Mouse (Mus musculus): ENCODE data around the gene Kirrel2.
"Not testable (repeated sequence)": the region's sequence is repeated elsewhere in the genome, so short reads cannot be mapped to it uniquely, and the experiment has no call there.

Gene Kirrel2

DNA sequence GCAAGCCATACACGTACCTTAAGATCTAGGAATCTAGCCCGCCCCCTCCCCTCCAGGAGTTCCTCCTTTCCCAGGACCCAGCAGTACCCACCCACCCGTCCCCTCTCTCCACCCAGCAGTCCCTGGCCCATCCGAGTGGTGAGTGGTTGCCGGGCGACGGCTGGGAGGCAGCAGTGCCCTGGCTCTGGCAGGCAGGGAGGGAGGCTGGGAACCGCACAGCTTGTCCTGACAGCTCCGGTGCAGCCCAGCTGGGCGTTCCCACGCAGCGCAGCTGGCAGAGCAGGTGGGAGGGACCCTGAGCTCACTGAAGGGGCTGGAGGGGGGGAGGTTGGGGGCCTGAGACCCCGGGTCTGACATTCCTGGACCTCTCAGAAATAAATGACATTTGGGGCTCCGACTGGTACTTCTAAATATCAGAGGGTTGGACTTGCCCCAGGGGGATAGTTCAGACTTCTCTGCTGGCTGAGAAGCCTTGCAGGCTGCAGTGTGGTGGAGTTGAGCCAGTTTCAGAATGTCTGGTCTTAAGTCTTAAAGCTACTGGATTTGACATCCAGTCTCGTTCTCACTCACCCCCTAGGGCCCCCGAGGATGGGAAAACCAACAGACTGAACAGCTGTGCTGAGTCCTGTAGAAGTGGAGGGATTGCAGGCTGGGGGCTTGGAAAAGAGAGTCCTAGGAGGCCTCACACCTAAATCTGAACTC is at the start of gene Kirrel2, which contains the start of gene Nphs1:
Gene Kirrel2, minus strand, starts transcription at position 62 of the 702 bp plus-strand sequence.
Gene Nphs1, plus strand, starts transcription at position 687 of the 702 bp plus-strand sequence.
- no peak for DNase-seq (ENCODE audit: low spot score)

DNA sequence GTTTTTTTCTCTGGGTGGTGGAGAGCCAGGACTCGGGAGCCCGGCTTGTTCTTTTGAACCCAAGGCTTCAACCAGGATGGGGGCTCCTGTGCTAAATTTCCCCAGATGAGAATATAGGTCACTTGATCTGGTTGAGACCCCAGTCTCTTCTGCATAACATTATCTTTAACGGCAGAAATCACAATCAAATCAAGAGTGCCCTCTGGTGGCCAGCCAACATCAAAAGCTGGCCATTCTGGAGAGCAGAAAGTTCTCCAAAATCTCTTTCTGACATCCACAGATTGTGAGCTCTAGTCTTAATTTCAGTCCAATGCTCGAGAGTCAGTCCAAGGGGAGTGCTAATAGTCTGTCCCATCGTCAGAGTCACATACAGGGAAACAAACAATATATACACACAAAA is 43.7 kb upstream of the Kirrel2 start:
- not testable (repeated sequence) for DNase-seq (ENCODE audit: low spot score)

DNA sequence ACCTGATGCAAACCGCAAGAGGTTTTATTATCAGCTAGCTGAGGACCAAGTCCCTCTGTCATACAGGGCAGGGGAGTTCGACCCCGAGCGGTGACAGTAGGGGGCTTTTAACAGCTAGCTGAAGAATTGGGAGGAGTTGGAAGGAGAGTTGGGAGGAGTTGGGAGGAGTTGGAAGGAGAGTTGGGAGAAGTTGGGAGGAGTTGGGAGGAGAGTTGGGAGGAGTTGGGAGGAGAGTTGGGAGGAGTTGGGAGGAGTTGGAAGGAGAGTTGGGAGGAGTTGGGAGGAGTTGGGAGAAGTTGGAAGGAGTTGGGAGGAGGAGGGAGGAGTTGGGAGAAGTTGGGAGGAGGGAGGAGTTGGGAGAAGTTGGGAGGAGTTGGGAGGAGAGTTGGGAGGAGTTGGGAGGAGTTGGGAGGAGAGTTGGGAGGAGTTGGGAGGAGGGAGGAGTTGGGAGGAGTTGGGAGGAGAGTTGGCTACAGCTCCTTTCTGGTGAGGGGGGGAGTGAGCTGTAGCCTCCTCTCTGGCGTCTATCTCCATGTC is 38.1 kb upstream of the Kirrel2 start:
- DNase-seq (ENCODE audit: low spot score): not testable (repeated sequence)

DNA sequence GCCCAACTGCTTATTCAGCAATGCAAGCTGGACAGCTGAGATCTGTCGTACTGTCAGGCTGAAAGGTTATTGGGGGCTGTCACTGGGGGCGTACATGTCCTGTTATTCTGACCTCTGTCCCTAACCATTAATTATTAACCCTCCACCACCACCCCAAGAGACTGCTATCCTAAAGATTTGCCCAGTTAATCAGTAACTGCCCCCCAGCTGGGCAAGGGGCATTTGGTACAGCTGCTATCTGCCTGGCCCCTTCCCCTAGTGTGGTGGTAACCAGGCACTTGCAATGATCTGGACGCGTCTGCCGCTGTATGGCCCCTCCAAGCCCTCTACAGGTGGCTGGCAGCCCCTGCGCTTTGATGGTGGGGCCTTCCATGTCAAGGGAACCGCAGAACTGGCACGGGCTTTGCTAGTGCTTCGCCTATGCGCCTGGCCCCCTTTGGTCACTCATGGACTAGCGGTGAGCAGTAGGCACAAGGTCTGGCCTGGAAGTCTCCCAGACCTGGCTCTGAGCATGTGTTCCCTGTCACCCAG is 36.0 kb upstream of the Kirrel2 start, which contains the start of gene Prodh2:
Gene Prodh2, plus strand, starts transcription at position 222 of the 531 bp plus-strand sequence.
- DNase-seq (ENCODE audit: low spot score): no peak

DNA sequence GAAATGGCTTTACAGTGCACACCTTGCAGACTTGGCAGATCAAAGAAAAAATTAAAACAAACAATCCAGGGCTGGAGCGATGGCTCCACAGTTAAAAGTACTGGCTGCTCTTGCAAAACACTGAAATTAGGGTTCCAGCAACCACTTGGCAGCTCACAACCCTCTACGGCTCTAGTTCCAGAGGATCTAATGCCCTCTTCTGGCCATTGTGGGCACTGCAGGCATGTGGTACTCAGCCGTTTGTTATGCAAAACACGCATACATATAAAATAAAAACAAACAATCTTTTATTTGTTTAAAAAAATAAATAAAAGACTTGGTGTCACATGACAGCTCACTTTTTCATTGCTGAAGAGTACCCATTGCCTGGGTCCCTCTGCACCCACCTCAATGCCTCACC is 35.3 kb upstream of the Kirrel2 start:
- DNase-seq (ENCODE audit: low spot score): no peak

DNA sequence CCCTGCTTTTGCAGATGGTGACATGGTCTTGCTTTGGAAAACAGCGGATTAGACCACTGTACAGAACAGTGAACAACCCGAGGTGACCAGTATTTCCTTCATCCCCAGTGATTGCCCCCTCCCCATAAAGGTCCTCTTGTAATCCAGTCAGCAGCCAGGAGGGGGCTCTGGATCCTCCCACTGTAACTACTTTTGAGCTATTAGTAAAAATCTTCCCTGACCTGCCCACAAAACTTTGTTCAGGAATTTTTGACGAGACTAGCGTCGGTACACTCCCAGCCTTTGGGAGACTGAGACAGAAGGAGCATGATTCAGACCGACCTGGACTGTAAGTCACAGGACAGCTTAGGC is 33.4 kb upstream of the Kirrel2 start:
- no peak for DNase-seq (ENCODE audit: low spot score)

DNA sequence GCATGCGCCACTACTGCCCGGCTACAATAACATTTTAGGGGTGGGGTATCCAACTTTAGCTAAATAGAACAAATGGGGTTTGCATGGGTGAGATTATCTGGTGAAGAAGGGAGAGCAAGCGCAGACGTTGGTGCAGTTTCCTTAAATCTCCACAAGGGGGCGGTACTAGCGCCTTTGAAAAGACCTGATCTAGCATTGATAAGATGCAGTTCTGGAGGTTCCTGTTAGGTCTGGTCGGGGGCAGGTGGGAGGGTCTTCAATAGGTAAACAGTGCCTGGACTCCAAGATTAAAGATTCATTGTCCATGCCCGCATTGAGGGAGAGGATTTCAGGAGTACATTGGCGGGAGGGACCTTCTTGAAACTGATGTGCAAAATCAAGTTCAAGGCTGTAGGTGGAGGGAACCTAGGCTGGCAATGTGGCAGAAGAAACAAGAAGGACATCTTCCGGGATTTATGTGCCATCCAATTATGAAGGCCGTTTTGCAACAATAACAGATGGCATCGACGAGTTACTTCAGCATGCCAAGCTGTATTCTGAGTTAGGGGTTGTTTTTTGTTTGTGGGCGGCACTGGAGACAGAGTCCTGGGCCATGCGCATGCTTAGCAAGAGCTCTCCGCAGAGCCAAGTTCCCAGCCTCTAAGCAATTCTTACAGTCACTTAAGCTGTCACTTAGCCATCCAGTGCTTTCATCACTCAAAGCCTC is 32.9 kb upstream of the Kirrel2 start:
- no peak for DNase-seq (ENCODE audit: low spot score)

DNA sequence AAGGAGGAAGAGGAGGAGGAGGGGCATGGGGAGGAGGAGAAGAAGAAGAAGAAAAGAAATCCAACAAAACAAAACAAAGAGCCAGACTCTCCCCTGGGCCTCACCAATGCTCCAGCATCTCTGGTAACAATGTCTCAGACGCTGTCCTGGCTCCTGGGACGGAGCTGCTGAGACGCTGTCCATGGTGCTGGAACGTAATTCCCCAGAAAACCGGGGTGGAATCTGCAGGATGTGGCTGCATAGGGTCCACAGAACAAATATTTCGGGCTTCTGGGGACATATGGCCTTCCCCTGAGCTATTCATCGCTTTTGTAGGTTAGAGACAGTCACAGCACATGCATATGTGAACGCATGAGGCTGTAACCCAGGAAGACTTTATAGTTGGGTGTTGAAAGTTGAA is 26.8 kb upstream of the Kirrel2 start:
- no peak for DNase-seq (ENCODE audit: low spot score)

DNA sequence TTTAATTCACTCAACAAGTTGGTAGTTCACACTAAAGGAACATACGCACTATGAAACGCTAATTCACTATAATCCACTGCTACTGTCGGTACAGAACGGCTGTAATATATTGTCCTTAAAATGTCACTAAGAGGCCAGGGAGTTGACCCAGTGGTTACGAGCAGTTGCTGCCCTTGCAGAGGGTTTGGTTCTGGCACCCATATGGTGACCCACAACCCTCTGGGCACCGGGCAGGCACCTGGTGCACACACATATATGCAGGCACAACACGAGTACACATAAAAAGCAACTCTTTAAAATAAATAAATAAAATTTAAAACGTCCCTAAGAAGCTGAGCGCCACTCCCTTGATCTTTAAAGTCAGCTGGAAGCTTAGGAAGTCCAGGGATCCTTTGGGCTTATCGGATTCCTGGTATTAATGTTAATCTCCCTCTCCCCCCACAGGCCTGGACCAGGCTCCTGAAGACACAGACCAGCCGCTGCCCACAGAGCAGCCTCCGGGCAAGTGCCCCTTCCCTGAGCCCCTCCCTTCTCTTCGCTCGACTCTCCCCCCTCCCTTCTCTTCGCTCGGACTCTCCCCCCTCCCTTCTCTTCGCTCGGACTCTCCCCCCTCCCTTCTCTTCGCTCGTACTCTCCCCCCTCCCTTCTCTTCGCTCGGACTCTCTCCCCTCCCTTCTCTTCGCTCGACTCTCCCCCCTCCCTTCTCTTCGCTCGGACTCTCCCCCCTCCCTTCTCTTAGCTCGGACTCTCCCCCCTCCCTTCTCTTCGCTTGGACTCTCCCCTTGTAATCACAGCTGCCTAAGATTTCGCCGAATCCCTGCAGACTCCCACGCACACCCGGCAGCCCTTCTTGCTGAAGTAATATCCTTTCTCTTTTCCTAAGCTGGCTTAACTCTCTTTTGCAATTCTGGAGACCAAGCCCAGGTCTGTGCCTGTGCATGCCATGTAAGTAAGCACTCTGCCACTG is 20.2 kb upstream of the Kirrel2 start:
- DNase-seq (ENCODE audit: low spot score): no peak

DNA sequence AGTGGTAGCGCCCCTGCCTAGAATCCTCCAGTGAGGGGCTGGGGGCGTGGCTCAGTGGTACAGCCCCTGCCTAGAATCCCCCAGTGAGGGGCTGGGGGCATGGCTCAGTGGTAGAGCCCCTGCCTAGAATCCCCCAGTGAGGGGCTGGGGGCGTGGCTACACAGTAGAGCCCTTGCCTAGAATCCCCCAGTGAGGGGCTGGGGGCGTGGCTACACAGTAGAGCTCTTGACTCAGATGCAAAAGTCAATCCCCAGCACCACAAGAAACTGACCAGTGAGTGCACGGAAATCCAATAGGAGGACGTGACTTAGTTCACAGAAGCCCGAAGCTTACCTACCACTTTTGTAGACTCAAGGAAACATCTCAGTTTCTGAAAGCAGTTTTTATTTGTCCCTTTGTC is 18.6 kb upstream of the Kirrel2 start:
- DNase-seq (ENCODE audit: low spot score): not testable (repeated sequence)

DNA sequence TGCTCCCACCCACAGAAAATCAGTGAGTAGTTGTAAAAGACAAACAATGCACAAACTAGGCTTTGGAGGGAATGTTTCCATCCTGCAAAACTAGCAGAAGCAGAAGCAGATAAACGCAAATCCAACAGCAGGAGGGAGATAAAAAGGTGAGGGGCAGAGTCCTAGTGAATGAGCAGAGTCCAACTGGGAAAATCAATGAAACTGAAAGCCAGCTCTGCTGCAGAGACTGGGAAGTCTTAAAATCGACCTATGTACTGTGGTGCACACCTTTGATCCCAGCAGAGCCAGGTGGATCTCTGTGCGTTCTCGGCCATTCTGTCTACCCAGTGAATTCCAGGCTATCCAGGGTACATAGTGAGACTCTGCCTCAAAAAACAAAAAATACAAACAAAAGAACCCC is 17.5 kb upstream of the Kirrel2 start:
- no peak for DNase-seq (ENCODE audit: low spot score)

DNA sequence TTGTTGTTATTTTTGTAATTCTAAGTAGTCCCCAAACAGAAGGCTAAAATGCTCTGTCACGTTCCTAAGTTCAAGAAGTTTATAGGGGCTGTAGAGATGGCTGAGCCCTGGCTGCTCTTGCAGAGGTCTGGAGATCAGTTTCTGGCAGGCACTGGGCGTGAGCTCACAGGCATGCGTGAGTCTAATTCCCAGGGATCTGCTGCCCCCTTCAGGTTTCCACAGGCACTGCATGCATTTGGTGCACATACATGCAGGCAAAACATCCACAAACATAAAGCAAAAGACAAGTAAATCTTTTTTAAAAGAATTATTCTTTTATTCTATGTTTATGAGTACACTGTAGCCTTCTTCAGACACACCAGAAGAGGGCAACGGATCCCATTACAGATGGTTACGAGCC is 14.9 kb upstream of the Kirrel2 start:
- no peak for DNase-seq (ENCODE audit: low spot score)

DNA sequence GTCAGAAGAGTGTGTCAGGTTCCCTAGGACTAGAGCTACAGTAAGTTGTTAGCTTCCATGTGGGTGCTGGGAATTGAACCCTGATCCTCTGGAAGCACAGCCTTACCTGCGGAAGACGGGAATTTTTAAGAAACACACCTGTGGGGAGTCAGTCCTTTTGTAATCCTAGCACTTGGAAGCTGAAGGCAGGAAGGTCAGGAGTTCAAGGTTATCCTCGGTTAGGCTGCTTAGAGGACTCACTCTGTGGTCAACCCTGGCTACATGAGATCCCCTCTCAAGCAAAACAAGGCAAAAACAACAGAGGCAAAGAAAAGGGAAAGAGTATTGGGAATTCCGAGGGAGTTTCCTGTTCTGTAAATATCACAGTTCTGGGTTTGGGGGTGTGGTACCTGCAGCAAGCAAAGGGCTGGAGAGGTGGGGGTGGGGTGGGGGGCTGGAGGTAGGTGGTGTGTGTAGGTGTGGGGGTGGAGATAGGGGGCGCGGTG is 7.4 kb upstream of the Kirrel2 start:
- no peak for DNase-seq (ENCODE audit: low spot score)

DNA sequence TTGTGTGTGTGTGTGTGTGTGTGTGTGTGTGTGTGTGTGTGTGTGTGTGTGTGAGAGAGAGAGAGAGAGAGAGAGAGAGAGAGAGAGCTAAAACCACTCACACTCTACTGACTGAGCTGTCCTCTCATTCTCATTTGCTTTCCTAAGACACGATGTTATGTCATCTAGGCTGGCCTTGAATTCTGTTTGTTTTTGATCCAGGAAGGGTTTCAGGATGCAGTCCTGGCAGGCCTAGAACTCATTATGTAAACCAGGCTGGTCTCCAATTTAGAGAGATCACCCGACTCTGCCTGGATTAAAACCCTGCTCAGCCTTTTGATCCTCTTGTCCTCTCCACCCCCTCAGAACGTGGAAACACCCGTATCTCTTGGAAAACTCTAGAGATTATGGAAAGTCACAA is 6.5 kb upstream of the Kirrel2 start:
- no peak for DNase-seq (ENCODE audit: low spot score)

DNA sequence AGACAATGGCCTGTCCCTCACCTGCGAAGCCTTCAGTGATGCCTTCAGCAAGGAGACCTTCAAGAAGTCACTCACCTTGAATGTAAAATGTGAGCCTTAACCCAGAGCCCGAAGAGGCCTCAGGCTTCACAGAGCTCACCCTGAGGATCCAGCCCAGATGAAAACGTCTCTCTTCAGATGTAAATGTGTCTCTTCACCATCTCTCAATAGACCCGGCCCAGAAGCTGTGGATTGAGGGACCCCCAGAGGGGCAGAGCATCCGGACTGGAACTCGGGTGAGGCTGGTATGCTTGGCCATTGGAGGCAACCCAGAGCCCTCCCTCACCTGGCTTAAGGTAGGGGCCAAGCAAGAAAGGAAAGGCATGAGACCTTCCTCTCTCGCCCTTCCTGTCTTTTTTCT is 6.1 kb upstream of the Kirrel2 start:
- DNase-seq (ENCODE audit: low spot score): no peak

DNA sequence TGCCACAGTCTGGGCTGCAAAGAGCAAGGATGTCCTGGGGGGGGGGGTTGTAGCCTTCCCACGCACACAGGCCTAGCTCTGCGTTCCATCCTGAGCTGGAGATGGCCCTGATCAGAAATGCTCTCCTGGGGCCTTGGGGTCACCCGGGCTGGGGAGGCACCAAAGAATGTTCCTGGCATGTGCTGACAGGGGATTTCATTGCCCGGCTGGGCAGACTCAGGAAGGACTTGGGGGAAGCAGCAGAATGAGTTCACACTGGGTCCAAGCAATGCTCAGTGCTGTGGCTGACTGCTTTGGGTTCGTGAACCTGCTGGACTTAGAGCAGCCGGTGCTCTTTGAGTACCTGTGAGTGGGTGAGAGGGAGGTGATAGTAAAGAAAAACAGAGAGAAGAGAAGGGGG is 2.0 kb upstream of the Kirrel2 start:
- DNase-seq (ENCODE audit: low spot score): no peak

DNA sequence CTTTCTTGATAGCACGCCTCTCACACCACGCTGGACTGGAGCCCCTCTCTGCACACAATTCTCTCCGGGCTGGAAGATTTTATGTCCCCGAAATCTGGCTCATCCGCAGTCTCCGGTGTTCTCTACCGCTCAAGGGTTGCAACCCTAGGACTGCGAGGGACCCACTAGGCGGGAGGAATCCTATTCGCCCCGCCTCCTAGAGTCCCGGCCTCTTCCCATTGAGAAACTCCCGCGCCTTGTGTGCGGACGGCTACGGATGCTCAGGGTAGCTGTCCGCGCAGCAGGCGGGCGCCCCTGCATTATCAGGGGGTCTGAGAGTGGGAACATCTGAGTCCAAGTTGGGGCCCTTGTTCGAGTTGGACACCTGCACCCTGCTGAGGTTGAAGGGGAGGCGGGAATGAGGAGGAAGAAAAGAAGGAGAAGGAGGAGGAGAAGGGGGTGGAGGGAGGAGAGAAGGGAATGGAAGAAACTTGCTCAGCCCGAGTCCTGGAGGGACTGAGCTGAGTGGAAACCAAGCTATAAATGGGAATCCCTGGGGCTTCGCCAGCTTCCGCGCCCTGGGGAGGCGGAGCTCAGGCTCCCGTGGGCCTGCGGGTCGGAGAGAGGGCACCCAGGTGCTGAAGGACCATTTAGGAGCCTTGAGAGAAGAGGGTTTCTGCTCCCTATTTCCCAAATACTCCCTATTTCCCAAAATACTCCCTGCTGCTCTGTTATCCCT is 420 bp downstream of the Kirrel2 start:
- no peak for DNase-seq (ENCODE audit: low spot score)

DNA sequence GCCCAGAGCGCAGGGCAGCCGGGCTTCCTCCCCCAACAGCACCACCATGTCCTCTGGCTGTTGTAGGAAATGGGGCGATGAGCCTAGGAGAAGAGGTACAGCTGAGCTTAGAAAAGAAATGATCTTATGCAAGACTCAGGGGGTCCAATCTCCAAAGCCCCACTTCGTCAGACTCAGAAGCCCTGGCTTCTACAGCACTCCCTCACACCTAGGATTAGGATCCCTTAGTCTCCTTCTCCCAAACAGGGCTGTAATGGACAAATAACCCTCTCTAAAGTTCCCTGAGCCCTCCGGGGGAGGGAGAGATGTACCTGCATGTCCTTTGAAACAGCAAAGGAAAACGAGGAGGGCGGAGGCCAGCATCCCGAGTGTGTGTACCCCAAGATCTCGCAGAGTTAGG is 1.0 kb downstream of the Kirrel2 start:
- no peak for DNase-seq (ENCODE audit: low spot score)

DNA sequence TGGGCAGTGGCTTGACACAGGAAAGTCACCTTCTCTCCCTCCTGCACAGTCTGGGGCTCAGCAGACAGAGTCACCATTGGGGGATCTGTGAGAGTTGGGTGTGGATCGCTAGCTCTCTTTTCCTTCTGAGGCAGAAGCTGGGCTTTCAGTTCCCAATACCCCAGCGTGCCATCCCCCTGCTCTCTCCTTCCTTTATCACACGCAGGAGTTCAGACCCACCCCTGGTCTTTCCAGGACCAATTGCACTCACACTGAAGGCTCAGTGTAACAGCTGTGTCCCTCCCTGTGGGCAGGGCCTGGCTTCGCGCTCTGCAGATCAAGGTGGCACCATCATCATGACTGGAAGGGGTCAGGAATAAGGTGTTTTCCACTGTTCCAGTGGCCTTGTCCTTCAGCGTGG is 3.2 kb downstream of the Kirrel2 start:
- DNase-seq (ENCODE audit: low spot score): no peak

DNA sequence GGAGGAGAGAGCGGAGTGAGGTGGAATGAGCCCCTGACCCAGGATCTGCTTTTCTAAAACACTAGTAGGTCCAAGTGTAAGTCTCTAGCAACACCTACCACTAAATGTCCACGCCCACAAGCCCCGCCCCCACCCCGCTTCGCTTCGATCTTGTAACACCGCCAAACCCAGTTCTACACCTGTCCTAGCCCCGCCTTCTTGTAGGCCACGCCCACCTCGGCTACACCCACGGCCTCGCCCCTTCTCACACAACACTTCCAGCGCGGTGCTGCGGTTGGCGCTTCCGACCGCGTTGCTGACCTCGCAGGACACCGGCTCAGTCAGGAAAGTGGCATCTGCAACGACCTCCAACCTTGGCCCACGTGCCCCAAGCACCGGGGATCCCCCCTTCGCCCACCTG is 3.7 kb downstream of the Kirrel2 start:
- no peak for DNase-seq (ENCODE audit: low spot score)

DNA sequence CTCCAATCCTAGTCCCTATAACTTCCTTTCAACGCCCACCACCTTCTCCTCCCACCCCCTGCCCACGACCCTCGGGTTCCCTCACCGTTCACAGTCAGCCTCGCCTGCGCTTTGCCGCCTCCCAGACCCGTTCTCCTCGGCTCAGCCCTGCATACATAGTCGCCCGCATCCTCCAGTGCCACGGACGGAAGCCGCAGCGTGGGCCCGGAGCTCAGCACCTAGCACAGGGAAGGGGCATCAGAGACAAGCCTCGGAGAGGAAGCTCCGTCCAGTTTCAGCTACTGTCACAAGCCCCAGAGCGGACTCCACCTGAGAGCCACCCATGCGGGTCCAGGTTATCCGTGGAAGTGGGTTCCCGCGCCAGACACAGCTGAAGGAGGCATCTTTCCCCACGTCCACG is 4.2 kb downstream of the Kirrel2 start:
- DNase-seq (ENCODE audit: low spot score): no peak
